Mouse (Mus musculus): ENCODE results near the gene Selenon. TPM values are rescaled to one million over a fixed set of nuclear protein-coding genes. Genes with fewer than 3 reads are reported as not detected.
"Not testable (repeated sequence)": the region's sequence is repeated elsewhere in the genome, so short reads cannot be mapped to it uniquely, and the experiment has no call there.

The Selenon gene
- polyA plus RNA-seq, 1 experiment from 2014 or later = 7.9 TPM

DNA sequence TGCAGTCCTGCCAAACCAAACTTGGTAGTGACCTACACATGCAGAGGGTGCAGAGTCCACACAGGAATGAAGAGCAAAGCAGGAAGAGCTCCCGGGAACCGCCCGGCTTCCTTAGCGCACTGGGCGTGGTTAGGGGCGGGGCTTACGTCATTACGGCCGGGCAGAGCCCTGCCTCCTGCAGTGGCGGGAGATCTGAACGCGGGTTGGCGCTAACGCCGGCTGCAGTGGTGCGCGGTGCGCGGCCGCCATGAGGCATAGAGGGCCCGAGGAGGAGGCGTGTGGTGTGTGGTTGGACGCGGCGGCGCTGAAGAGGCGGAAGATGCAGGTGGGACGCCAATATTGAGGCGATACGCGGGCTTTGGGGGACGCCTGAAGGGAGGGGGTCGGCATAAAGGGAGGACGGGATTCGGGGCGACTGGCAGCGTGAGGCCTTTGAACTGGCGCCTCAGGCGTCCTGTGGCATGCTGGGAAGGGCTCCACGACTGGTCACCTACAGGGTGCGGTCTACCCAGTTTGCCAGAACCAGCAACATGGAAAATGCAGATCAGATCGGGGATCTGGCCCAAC lies 41.0 kb downstream of the Selenon start, which contains the start of gene Aunip:
Gene Aunip (plus strand): TSS at position 155 of the 567 bp plus-strand sequence.
- H3K4me2 ChIP-seq (ENCODE audit: low read depth, low read length) = peak within 1 kb of the TSS; percentile 88
- H3K36me3 ChIP-seq (ENCODE audit: control insufficient read depth, insufficient read depth, low read length) = no peaks in the 10 kb centered on the region
- H3K4me3 ChIP-seq (replicated peaks; ENCODE audit: low read length) = peak within 1 kb of the TSS; percentile 65
- H3K27me3 ChIP-seq (ENCODE audit: control insufficient read depth, insufficient read depth, low read length) = no peaks in the 10 kb centered on the region
- peak within 1 kb of the TSS; percentile 71 for H3K9ac ChIP-seq (ENCODE audit: low read length)
- peak; percentile 95 for ATAC-seq (ENCODE audit: insufficient read depth, low FRiP score)
- H3K27ac ChIP-seq (ENCODE audit: low read length) = 0 out of 2 replicates have a peak within 1 kb of the TSS, but pooled peaks have one; percentile 23
- peaks cover 10% of the 10 kb centered on the region for H3K4me1 ChIP-seq (ENCODE audit: control insufficient read depth, insufficient read depth, low read length)
- under 1% methylated on average over 42 of the region's 42 CpGs for WGBS
- no peaks in the 10 kb centered on the region for H3K9me3 ChIP-seq (replicated peaks; ENCODE audit: control insufficient read depth, low read length)

- H3K9ac ChIP-seq (ENCODE audit: low read length) = no peak overlapping the region
- WGBS = 78% methylated on average over 4 of the region's 4 CpGs
- H3K27ac ChIP-seq (ENCODE audit: low read length) = no peak overlapping the region
- peak overlapping the region; percentile 88 for H3K4me2 ChIP-seq (ENCODE audit: low read depth, low read length)
- H3K36me3 ChIP-seq (ENCODE audit: control insufficient read depth, insufficient read depth, low read length) = no peaks in the 10 kb centered on the region
- peak overlapping the region; percentile 65 for H3K4me3 ChIP-seq (replicated peaks; ENCODE audit: low read length)
- H3K9me3 ChIP-seq (replicated peaks; ENCODE audit: control insufficient read depth, low read length) = no peaks in the 10 kb centered on the region
- ATAC-seq (ENCODE audit: insufficient read depth, low FRiP score) = peak; percentile 1; the same call in 1 of the 2 replicates
- peaks cover 10% of the 10 kb centered on the region for H3K4me1 ChIP-seq (ENCODE audit: control insufficient read depth, insufficient read depth, low read length)
- H3K27me3 ChIP-seq (ENCODE audit: control insufficient read depth, insufficient read depth, low read length) = no peaks in the 10 kb centered on the region
Observed at GRCm38 (mm10) chr4:134510396-134510795, 41.6 kb downstream of the Selenon start.

DNA sequence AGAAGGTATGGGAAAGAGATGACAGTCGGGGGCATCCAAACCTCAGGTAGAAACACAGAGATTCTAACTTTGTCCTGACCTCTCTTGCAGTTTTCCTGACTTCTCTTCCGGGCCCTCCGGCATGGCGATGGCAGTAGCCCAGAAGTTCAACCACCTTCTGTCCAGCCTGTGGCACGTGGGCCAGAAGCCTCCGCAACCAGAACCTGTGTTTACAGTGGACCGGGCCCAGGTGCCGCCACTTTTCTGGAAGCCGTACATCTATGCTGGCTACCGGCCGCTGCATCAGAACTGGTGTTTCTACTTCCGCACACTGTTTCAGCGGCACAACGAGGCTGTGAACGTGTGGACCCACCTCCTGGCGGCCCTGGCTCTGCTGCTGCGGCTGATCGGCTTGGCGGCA lies 45.3 kb downstream of the Selenon start:
- Histone ChIP-seq H3K36me3 (ENCODE audit: control insufficient read depth, insufficient read depth, low read length) (no peaks in the 10 kb centered on the region), H3K9me3 (replicated peaks; ENCODE audit: control insufficient read depth, low read length) (peaks cover 3% of the 10 kb centered on the region; the same call in 1 of the 2 replicates), H3K27ac (ENCODE audit: low read length) (no peak overlapping the region), H3K4me3 (replicated peaks; ENCODE audit: low read length) (no peak overlapping the region), H3K27me3 (ENCODE audit: control insufficient read depth, insufficient read depth, low read length) (no peaks in the 10 kb centered on the region), H3K4me2 (ENCODE audit: low read depth, low read length) (no peak overlapping the region), H3K4me1 (ENCODE audit: control insufficient read depth, insufficient read depth, low read length) (peaks cover 1% of the 10 kb centered on the region; the same call in 1 of the 2 replicates), H3K9ac (ENCODE audit: low read length) (no peak overlapping the region)
- 85% methylated on average over 19 of the region's 19 CpGs for WGBS
- no peak for ATAC-seq (ENCODE audit: insufficient read depth, low FRiP score)

GRCm38 (mm10) chr4:134505966-134506594 lies 45.9 kb downstream of the Selenon start:
- peaks cover 3% of the 10 kb centered on the region; the same call in 1 of the 2 replicates for H3K9me3 ChIP-seq (replicated peaks; ENCODE audit: control insufficient read depth, low read length)
- no peaks in the 10 kb centered on the region for H3K36me3 ChIP-seq (ENCODE audit: control insufficient read depth, insufficient read depth, low read length)
- no peaks in the 10 kb centered on the region; the same call in 1 of the 2 replicates for H3K4me1 ChIP-seq (ENCODE audit: control insufficient read depth, insufficient read depth, low read length)
- no peak overlapping the region for H3K27ac ChIP-seq (ENCODE audit: low read length)
- ATAC-seq (ENCODE audit: insufficient read depth, low FRiP score) = no peak
- no peak overlapping the region for H3K4me2 ChIP-seq (ENCODE audit: low read depth, low read length)
- 77% methylated on average over 3 of the region's 4 CpGs for WGBS
- no peak overlapping the region for H3K4me3 ChIP-seq (replicated peaks; ENCODE audit: low read length)
- H3K9ac ChIP-seq (ENCODE audit: low read length) = no peak overlapping the region
- no peaks in the 10 kb centered on the region for H3K27me3 ChIP-seq (ENCODE audit: control insufficient read depth, insufficient read depth, low read length)

DNA sequence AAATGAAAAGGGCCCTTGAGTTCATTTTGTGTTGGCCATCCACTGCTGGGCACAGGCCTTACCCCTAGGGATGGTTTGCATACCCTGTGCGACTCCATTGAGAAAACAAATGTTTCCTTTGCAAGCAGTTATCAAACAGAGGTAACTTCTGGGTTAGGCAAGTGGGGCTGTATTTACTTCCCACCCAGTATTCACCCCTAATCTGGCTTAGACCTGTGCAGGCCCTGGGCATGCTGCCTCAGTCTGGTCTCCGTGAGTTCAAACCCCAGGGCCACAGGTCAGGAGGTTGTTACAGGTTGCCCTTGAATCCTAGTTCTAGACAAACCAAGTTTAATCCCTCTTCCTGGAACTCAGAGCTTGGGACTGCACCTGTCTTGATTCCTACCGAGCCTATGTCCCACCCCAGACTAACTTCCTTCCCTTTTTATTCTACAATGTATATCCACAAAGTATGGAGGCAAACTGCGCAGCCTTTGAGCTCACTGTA lies 46.6 kb downstream of the Selenon start:
- Histone ChIP-seq H3K9ac (ENCODE audit: low read length) (no peak overlapping the region), H3K4me1 (ENCODE audit: control insufficient read depth, insufficient read depth, low read length) (no peaks in the 10 kb centered on the region; the same call in 1 of the 2 replicates), H3K4me2 (ENCODE audit: low read depth, low read length) (no peak overlapping the region), H3K27me3 (ENCODE audit: control insufficient read depth, insufficient read depth, low read length) (no peaks in the 10 kb centered on the region), H3K27ac (ENCODE audit: low read length) (no peak overlapping the region), H3K9me3 (replicated peaks; ENCODE audit: control insufficient read depth, low read length) (peaks cover 3% of the 10 kb centered on the region; the same call in 1 of the 2 replicates), H3K4me3 (replicated peaks; ENCODE audit: low read length) (no peak overlapping the region), H3K36me3 (ENCODE audit: control insufficient read depth, insufficient read depth, low read length) (no peaks in the 10 kb centered on the region)
- 84% methylated on average over 4 of the region's 4 CpGs for WGBS
- no peak for ATAC-seq (ENCODE audit: insufficient read depth, low FRiP score)

DNA sequence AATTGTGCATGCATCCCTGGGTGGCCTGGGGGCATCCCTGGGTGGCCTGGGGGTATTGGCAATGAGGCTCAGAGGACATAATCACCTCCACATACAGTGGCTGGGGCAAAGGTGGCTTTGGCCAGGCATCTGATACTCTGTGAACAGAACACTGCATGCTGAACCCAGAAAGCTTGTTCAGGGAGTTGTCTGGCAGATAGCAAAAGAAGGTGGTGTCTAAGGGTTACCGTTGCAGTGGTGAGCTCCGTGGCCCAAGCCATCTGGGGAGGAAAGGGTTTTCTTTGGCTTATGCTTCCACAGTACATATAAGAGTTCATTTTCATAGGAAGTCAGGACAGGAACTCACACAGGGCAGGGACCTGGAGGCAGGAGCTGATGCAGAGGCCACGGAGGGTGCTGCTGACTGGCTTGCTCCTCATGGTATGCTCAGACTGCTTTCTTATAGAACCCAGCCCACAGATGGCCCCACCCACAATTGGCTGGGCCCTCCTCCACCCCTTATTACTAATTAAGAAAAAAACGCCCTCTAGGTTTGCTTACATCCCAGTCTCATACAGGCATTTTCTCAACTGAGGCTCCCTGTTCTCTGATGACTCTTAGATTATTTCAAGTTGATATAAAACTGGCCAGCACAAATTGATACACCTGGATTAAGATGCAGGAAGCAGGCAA lies 48.1 kb downstream of the Selenon start:
- Histone ChIP-seq H3K4me3 (replicated peaks; ENCODE audit: low read length) (no peak overlapping the region), H3K36me3 (ENCODE audit: control insufficient read depth, insufficient read depth, low read length) (no peaks in the 10 kb centered on the region), H3K9me3 (replicated peaks; ENCODE audit: control insufficient read depth, low read length) (peaks cover 3% of the 10 kb centered on the region; the same call in 1 of the 2 replicates), H3K27me3 (ENCODE audit: control insufficient read depth, insufficient read depth, low read length) (no peaks in the 10 kb centered on the region), H3K4me1 (ENCODE audit: control insufficient read depth, insufficient read depth, low read length) (no peaks in the 10 kb centered on the region), H3K9ac (ENCODE audit: low read length) (no peak overlapping the region), H3K4me2 (ENCODE audit: low read depth, low read length) (no peak overlapping the region), H3K27ac (ENCODE audit: low read length) (no peak overlapping the region)
- ATAC-seq (ENCODE audit: insufficient read depth, low FRiP score) = no peak
- WGBS = 66% methylated on average over 4 of the region's 4 CpGs

GRCm38 (mm10) chr4:134501095-134501494 lies 50.9 kb downstream of the Selenon start:
- Histone ChIP-seq H3K9ac (ENCODE audit: low read length) (no peak overlapping the region), H3K4me3 (replicated peaks; ENCODE audit: low read length) (no peak overlapping the region), H3K4me1 (ENCODE audit: control insufficient read depth, insufficient read depth, low read length) (peaks cover 7% of the 10 kb centered on the region), H3K27ac (ENCODE audit: low read length) (no peak overlapping the region), H3K27me3 (ENCODE audit: control insufficient read depth, insufficient read depth, low read length) (no peaks in the 10 kb centered on the region), H3K36me3 (ENCODE audit: control insufficient read depth, insufficient read depth, low read length) (no peaks in the 10 kb centered on the region), H3K9me3 (replicated peaks; ENCODE audit: control insufficient read depth, low read length) (peaks cover 3% of the 10 kb centered on the region; the same call in 1 of the 2 replicates), H3K4me2 (ENCODE audit: low read depth, low read length) (no peak overlapping the region)
- ATAC-seq (ENCODE audit: insufficient read depth, low FRiP score) = no peak
- 88% methylated on average over 6 of the region's 6 CpGs for WGBS

- H3K36me3 ChIP-seq (ENCODE audit: control insufficient read depth, insufficient read depth, low read length); ATAC-seq (ENCODE audit: insufficient read depth, low FRiP score); H3K9ac ChIP-seq (ENCODE audit: low read length); H3K27ac ChIP-seq (ENCODE audit: low read length); H3K27me3 ChIP-seq (ENCODE audit: control insufficient read depth, insufficient read depth, low read length); H3K9me3 ChIP-seq (replicated peaks; ENCODE audit: control insufficient read depth, low read length); H3K4me2 ChIP-seq (ENCODE audit: low read depth, low read length); H3K4me3 ChIP-seq (replicated peaks; ENCODE audit: low read length): not testable (repeated sequence)
- peaks cover 15% of the 10 kb centered on the region for H3K4me1 ChIP-seq (ENCODE audit: control insufficient read depth, insufficient read depth, low read length)
- 77% methylated on average over 6 of the region's 6 CpGs for WGBS
Observed at GRCm38 (mm10) chr4:134498983-134499382, 53.0 kb downstream of the Selenon start.

All from stomach, embryonic 16.5 days (tissue).